Mouse (Mus musculus): Measurements from ENCODE around the gene Nrxn3. TPM values are rescaled to one million over a fixed set of nuclear protein-coding genes. Genes with fewer than 3 reads are reported as not detected.

Gene Nrxn3
- polyA plus RNA-seq, 1 experiment from 2014 or later: 3.7 TPM

DNA sequence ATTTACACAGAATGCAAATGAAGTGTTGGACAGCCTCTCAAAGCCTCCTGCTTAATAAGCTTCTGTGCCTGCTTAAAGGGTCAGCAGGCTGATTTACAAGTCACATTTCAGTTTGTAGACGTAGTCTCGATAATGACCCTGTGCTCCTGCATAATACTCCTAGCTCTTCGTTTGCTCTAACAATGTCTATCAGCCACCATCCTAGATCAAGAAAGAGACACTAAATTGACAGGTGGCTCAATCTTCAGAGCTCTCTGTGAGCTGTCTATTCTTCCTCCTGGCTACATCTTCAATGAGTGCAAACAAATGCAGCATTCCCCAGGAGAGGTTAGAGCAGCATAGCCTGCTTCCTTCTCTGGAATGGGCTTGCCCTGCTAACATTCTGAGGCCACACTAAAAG lies 1186.9 kb downstream of the Nrxn3 start:
- Histone ChIP-seq H3K9me3 (no peaks in the 10 kb centered on the region), H3K9ac (no peak overlapping the region), H3K4me1 (no peaks in the 10 kb centered on the region), H3K4me3 (no peak overlapping the region), H3K27ac (no peak overlapping the region), H3K27me3 (no peaks in the 10 kb centered on the region), H3K36me3 (no peaks in the 10 kb centered on the region), H3K4me2 (replicated peaks) (no peak overlapping the region)
- 73% methylated on average over 3 of the region's 3 CpGs for WGBS
- ATAC-seq (ENCODE audit: insufficient number of reproducible peaks, insufficient read depth, low FRiP score, low TSS enrichment): no peak

DNA sequence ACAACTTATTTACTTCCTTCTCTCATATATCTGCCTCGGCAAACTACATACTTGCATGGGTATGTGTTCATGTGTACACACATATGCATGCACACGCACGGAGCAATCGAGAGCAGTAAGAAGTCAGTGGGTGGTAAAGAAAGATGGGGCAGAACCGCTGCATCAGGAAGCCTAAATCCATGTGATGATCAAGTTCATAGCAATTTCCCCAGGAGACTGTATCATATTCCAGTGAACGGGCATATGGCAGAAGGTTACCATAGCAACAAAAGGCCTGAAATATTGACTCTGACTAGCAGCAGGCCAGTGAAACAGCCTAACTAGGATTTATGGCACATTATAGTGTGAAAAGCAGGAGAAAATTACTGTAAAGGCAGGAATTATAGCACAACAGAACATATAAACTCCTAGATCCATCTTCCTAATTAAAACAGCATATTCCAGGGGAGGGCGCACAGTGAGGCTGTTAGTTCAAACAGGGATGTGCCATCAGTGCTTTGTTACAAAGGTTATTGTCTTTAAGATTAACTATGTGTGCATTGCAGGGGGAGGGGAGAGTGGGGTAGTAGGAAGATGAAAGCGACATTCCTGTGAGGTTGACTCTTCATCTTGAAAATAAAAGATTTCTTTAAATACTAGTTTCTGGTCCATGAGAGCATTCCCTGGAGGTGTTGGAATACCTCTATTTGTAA lies 1195.6 kb downstream of the Nrxn3 start:
- no peaks in the 10 kb centered on the region for H3K27me3 ChIP-seq
- H3K4me3 ChIP-seq: no peak overlapping the region
- 47% methylated on average over 8 of the region's 8 CpGs for WGBS
- H3K9ac ChIP-seq: no peak overlapping the region
- 0 out of 2 replicates have a peak overlapping the region, but pooled peaks have one; percentile 17 for H3K27ac ChIP-seq
- peaks cover 5% of the 10 kb centered on the region; the same call in 1 of the 2 replicates for H3K4me1 ChIP-seq
- no peak overlapping the region for H3K4me2 ChIP-seq (replicated peaks)
- H3K9me3 ChIP-seq: no peaks in the 10 kb centered on the region
- peak; percentile 52; the same call in 1 of the 2 replicates for ATAC-seq (ENCODE audit: insufficient number of reproducible peaks, insufficient read depth, low FRiP score, low TSS enrichment)
- no peaks in the 10 kb centered on the region for H3K36me3 ChIP-seq

DNA sequence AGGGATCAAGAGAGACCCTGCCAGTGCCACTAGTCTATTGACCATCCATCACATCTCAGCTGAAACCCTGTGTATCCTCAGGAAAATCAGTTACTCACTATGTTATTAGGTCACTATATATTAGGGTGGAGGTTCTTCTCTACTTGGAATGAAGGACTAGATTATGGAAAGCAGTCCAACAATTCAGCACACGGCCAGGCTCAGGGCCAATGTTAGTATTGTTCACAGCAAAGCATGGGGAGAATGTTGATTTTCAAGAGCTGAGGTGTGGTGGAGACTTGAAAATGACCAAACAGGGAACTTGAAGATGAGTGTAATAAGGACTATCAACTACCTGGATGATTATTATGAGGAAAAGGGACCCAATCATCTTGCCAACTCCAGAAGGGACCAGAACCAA lies 1209.7 kb downstream of the Nrxn3 start:
- Histone ChIP-seq H3K27me3 (no peaks in the 10 kb centered on the region), H3K36me3 (no peaks in the 10 kb centered on the region), H3K27ac (no peak overlapping the region), H3K9me3 (no peaks in the 10 kb centered on the region), H3K9ac (no peak overlapping the region), H3K4me3 (no peak overlapping the region), H3K4me2 (replicated peaks) (no peak overlapping the region), H3K4me1 (no peaks in the 10 kb centered on the region)
- WGBS: 85% methylated on average over 1 of the region's 1 CpGs
- ATAC-seq (ENCODE audit: insufficient number of reproducible peaks, insufficient read depth, low FRiP score, low TSS enrichment): no peak

DNA sequence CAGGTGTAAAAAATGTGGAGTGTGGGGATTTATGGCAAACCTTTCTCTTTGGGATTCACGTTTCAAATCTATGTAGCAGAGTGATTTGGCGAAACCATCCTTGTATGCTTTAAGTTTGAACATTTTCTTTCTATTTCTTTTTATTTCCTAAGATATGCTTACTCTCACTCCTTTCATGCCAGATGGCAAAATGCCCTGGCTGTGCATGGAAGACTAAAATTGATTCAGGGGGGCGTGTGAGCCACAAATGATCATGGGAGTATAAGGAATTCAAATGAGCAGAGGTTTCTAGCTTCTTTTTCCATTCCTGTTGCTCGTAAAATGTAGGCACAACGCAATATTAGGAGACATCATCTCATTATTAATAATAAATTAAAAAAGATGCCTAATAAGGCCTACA lies 1211.0 kb downstream of the Nrxn3 start:
- 83% methylated on average over 5 of the region's 5 CpGs for WGBS

DNA sequence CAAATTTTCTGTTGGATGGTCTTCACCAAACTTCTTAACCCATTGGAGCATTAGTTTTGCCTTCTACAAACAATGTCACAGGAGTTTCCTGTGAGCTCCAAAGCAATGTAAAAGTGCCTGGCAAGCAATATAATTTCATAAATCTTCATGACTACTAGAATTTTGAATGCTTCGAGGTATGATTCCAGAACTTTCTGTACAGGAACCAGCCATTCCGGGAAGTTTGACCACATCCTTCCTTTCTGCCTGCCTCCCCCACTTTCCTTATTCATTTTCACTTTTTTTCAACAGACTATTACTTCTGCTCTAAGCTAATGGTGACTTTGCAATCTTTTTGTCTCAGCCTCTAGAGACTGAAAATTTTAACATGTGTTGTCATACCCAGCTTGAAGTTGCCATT lies 1218.1 kb downstream of the Nrxn3 start:
- Histone ChIP-seq H3K4me3 (no peak overlapping the region), H3K9ac (no peak overlapping the region), H3K4me2 (replicated peaks) (no peak overlapping the region), H3K27ac (no peak overlapping the region), H3K9me3 (no peaks in the 10 kb centered on the region), H3K4me1 (no peaks in the 10 kb centered on the region), H3K27me3 (no peaks in the 10 kb centered on the region), H3K36me3 (no peaks in the 10 kb centered on the region)
- no peak for ATAC-seq (ENCODE audit: insufficient number of reproducible peaks, insufficient read depth, low FRiP score, low TSS enrichment)
- WGBS: 83% methylated on average over 2 of the region's 2 CpGs

More for the DNA sequence above, 1211.0 kb downstream of the Nrxn3 start:
- ATAC-seq (ENCODE audit: insufficient number of reproducible peaks, insufficient read depth, low FRiP score, low TSS enrichment): no peak
- Histone ChIP-seq H3K4me3 (no peak overlapping the region), H3K27me3 (no peaks in the 10 kb centered on the region), H3K27ac (no peak overlapping the region), H3K9ac (no peak overlapping the region), H3K9me3 (no peaks in the 10 kb centered on the region), H3K36me3 (no peaks in the 10 kb centered on the region), H3K4me1 (no peaks in the 10 kb centered on the region), H3K4me2 (replicated peaks) (no peak overlapping the region)

DNA sequence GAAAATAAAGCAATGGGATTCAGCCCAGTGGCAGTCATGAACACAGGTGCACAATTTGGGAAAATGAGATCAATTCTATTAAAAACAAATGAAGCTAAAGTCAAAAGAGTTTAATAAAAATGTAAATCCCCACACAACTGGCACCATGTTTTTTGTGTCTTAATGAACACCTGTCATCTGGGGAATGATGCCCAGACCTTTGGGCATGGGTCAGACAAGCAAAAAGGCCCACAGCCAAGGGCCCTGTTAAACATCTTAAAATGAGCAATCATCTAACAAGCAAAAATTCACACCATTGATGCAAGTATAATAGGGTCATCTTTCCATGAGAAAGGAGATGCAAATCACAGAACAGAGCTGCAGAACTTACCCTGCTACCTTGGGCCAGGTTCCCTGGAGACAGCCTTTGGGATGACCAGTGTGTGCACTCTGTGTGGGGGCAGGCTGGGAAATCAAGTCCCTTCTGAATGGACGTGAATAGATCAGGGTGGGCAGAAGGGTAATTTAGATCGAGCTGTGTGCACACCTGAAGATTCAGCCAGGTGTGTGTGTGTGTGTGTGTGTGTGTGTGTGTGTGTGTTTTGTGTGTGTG lies 1223.3 kb downstream of the Nrxn3 start:
- no peaks in the 10 kb centered on the region for H3K9me3 ChIP-seq
- H3K9ac ChIP-seq: no peak overlapping the region
- no peaks in the 10 kb centered on the region for H3K36me3 ChIP-seq
- WGBS: 52% methylated on average over 2 of the region's 2 CpGs
- H3K4me1 ChIP-seq: no peaks in the 10 kb centered on the region; the same call in 1 of the 2 replicates
- no peaks in the 10 kb centered on the region for H3K27me3 ChIP-seq
- no peak for ATAC-seq (ENCODE audit: insufficient number of reproducible peaks, insufficient read depth, low FRiP score, low TSS enrichment)
- H3K27ac ChIP-seq: no peak overlapping the region
- no peak overlapping the region for H3K4me2 ChIP-seq (replicated peaks)
- no peak overlapping the region for H3K4me3 ChIP-seq

DNA sequence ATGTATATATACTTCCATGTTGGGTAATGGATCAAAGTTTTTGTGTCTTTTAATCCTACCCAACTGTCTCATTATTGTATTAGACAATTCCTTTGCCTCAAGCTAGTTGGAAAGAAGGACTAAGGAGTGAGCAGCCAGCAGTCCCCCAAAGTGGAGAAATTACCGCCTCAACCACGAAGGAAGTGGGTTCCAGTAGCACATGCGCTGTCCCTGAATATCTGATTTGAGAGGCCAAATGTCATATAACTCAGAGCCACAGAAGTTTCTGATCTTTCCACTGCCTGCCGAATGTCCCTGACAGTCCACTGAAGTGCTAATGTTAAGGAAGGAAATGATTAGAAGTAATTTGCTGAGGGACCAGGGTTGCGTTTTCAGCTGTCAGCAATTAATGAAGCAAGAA lies 1223.8 kb downstream of the Nrxn3 start:
- no peaks in the 10 kb centered on the region for H3K27me3 ChIP-seq
- no peaks in the 10 kb centered on the region; the same call in 1 of the 2 replicates for H3K4me1 ChIP-seq
- 12% methylated on average over 5 of the region's 5 CpGs for WGBS
- H3K36me3 ChIP-seq: no peaks in the 10 kb centered on the region
- H3K4me3 ChIP-seq: no peak overlapping the region
- no peak overlapping the region for H3K27ac ChIP-seq
- H3K4me2 ChIP-seq (replicated peaks): no peak overlapping the region
- no peak for ATAC-seq (ENCODE audit: insufficient number of reproducible peaks, insufficient read depth, low FRiP score, low TSS enrichment)
- H3K9me3 ChIP-seq: no peaks in the 10 kb centered on the region
- H3K9ac ChIP-seq: no peak overlapping the region

DNA sequence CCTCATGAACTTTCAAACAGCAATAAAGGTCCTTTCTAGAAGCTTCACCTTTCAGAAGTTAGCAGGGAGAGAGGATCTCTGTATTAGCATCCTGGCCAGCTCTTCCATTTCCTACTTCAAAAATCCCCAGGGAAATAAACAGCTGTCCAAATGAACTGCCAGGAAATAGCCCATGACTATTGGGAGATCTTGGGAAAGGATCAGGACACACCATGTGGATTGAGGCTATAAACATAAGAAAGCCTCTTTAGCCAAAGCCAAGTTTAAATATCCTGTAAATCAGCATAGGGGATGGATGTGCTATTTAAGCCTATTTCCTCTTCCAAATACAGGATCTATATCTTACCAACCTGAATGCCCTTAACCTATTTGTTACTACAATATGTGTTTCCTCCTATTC lies 1230.6 kb downstream of the Nrxn3 start:
- H3K27ac ChIP-seq: no peak overlapping the region
- H3K36me3 ChIP-seq: no peaks in the 10 kb centered on the region
- no peak overlapping the region for H3K4me2 ChIP-seq (replicated peaks)
- no peaks in the 10 kb centered on the region for H3K9me3 ChIP-seq
- no peak overlapping the region for H3K4me3 ChIP-seq
- ATAC-seq (ENCODE audit: insufficient number of reproducible peaks, insufficient read depth, low FRiP score, low TSS enrichment): no peak
- H3K4me1 ChIP-seq: no peaks in the 10 kb centered on the region
- no peak overlapping the region for H3K9ac ChIP-seq
- no peaks in the 10 kb centered on the region for H3K27me3 ChIP-seq

DNA sequence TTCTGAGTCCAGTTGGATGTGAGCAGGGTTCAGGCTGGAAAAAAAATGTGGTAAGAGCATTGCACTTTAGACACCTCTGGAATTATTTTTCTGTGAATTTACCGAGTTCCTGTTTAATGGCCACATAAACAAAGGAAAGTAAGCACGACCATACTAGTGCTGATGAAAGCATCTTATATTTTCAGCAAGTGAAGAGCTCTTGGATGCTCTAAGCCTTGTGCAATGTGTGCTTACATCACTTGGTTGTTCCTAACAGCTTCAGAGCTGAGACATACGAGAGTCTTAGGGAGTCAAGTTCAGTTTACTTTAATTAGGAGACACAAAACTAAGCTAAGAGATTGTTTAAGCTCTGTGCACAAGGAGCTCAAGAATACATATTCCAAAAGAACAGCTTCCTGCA lies 1231.0 kb downstream of the Nrxn3 start:
- H3K27me3 ChIP-seq: no peaks in the 10 kb centered on the region
- H3K36me3 ChIP-seq: no peaks in the 10 kb centered on the region
- no peak overlapping the region for H3K4me2 ChIP-seq (replicated peaks)
- H3K4me1 ChIP-seq: no peaks in the 10 kb centered on the region
- H3K9ac ChIP-seq: no peak overlapping the region
- ATAC-seq (ENCODE audit: insufficient number of reproducible peaks, insufficient read depth, low FRiP score, low TSS enrichment): no peak
- H3K4me3 ChIP-seq: no peak overlapping the region
- WGBS: 64% methylated on average over 3 of the region's 3 CpGs
- no peak overlapping the region for H3K27ac ChIP-seq
- H3K9me3 ChIP-seq: no peaks in the 10 kb centered on the region

DNA sequence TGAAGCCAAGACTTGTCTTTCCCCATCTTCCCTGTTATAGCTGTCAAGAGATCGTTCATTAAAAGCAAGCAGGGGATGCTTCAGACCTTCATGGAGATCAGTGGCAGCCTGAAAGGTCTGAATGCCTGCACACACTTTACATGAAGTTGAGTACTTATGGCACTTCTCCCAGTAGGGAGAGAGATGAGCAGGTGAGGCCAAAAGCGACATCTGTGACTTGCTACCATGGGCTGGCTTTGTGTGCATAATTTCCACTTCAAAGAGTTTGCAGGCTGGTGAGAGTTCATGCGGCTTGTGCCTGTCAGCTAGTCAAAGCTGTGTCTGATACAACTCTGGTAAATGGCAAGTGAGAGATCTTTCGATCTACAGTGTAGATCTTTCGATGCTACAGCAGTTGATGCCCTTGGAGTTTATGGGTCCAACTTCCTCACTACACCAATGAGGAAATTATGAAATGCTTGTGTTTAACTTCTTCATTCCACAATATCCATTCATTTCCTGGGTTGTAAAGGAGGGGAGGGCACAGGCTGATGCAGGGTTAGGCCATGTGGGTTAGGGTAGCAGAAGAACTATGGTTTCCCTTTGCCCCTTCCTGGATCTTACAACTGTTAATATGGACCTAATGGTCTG lies 1231.9 kb downstream of the Nrxn3 start:
- no peak for ATAC-seq (ENCODE audit: insufficient number of reproducible peaks, insufficient read depth, low FRiP score, low TSS enrichment)
- WGBS: 71% methylated on average over 5 of the region's 5 CpGs

DNA sequence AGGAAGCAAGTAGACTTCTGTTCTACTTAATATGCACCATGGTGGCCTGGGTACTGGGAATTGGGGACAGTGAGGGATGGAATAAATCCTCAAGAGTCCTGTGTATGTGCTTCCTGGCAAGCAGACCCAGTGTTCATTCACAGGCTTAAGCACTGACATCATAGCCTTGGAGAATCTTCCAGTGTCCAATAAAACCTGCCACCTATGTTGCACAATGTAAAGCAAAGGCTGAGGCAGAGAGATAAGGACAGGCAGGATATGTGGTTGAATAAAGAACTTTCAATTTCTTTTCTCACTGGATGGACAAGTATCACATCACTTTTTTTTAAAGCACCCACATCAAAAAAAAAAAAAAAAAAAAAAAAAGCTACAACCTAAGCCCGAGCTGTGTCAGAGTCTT lies 1240.4 kb downstream of the Nrxn3 start:
- no peak overlapping the region for H3K27ac ChIP-seq

More for the DNA sequence above, 1231.9 kb downstream of the Nrxn3 start:
- Histone ChIP-seq H3K4me3 (no peak overlapping the region), H3K9ac (no peak overlapping the region), H3K4me2 (replicated peaks) (no peak overlapping the region), H3K4me1 (no peaks in the 10 kb centered on the region), H3K9me3 (no peaks in the 10 kb centered on the region), H3K27ac (no peak overlapping the region), H3K36me3 (no peaks in the 10 kb centered on the region), H3K27me3 (no peaks in the 10 kb centered on the region)

DNA sequence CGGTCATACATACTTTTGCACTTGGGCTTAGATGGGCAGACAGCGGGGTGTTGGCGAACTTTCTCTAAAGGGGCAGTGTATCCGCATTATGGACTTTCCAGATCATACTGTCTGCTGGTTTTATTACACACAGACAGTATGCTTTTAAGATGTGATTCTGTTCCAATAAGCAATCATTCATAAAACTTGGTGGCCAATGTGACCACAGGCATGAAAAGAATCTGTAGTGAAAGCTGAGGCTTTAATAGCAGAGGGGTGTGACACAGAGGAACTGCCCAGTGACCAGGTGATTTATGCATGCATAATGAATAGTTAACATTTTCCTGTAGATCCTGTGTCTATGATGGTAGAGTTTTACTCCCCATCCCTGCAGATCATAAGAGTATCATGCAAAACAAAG lies 1254.0 kb downstream of the Nrxn3 start:
- Histone ChIP-seq H3K4me3 (no peak overlapping the region), H3K4me1 (no peaks in the 10 kb centered on the region), H3K36me3 (no peaks in the 10 kb centered on the region), H3K27me3 (no peaks in the 10 kb centered on the region), H3K27ac (no peak overlapping the region), H3K9ac (no peak overlapping the region), H3K4me2 (replicated peaks) (no peak overlapping the region), H3K9me3 (no peaks in the 10 kb centered on the region)
- whole genome bisulfite sequencing: 88% methylated on average over 4 of the region's 4 CpGs
- ATAC-seq (ENCODE audit: insufficient number of reproducible peaks, insufficient read depth, low FRiP score, low TSS enrichment): no peak

More for the DNA sequence above, 1240.4 kb downstream of the Nrxn3 start:
- no peak for ATAC-seq (ENCODE audit: insufficient number of reproducible peaks, insufficient read depth, low FRiP score, low TSS enrichment)
- Histone ChIP-seq H3K4me1 (no peaks in the 10 kb centered on the region), H3K4me3 (no peak overlapping the region), H3K9me3 (no peaks in the 10 kb centered on the region), H3K36me3 (no peaks in the 10 kb centered on the region), H3K9ac (no peak overlapping the region), H3K27me3 (no peaks in the 10 kb centered on the region), H3K4me2 (replicated peaks) (no peak overlapping the region)
- WGBS: 53% methylated on average over 1 of the region's 1 CpGs
